Mouse (Mus musculus) Patski (cell line): ENCODE measurements around the gene Magi1. TPM values are rescaled to one million over a fixed set of nuclear protein-coding genes. Genes with fewer than 3 reads are reported as not detected.

Experiments
- ATAC-seq: fragments of 100-300 bp; one replicate; pipeline ENCODE4 v1.8.0; 2021
- CTCF ChIA-PET: fragments of 350-600 bp; sonication (Branson Sonifier 250); formaldehyde crosslinking; loops from one replicate; lab custom pipeline; 2022; ENCODE audit warnings: inconsistent platforms; lab: Charles Lee
- POLR2A ChIA-PET: fragments of 350-600 bp; sonication (Branson Sonifier 250); formaldehyde crosslinking; loops from one replicate; lab custom pipeline; 2022; ENCODE audit warnings: antibody characterized with exemption, inconsistent platforms; lab: Charles Lee
- DNase-seq: peaks from one replicate; pipeline ENCODE4 v3.0.0-alpha.2; 2011; ENCODE audit warnings: low read depth, low spot score
- H3K27me3 ChIP-seq: fragments of 371-371 bp; one replicate; pipeline ENCODE4 v1.5.1; 2021
- CTCF ChIP-seq: fragments of 100-300 bp; IDR thresholded peaks from one replicate; pipeline ENCODE4 v1.5.1; 2021
- in situ Hi-C: fragments of 300-500 bp; cut with MboI; formaldehyde crosslinking; loops from 3 replicates; pipeline ENCODE4 v1.11.1; 2018; ENCODE audit warnings: low pct_unique_long_range_greater_than_20kb, mixed read lengths
- polyA plus RNA-seq: library from polyadenylated mRNA; unstranded; gene quantifications from one replicate; pipeline ENCODE4 v1.2.3, GENCODE M21; 2021

Magi1 gene
- polyA plus RNA-seq, 1 experiment from 2014 or later, result 24.3 TPM

DNA sequence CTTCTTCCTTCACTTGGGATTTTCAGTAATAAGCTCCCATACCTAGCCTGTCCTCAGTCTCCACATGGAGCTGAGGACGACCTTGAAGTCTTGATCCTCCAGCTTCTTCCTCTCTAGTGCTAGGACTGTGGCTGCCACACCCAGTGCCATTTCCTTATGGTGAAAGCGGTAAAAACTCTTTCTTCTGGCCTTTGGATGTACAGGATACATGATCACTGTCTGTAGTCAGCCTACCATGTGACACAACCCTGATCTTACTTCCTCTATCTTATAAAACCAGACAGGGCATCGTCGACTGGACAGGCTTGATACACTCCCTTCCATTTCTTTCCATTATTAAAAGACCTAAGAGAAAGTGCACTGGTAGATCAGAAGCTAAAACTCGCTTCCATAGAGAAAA lies 413.7 kb downstream of the Magi1 start:
- no peaks in the 10 kb centered on the region for H3K27me3 ChIP-seq
- DNase-seq (no peak), ATAC-seq (no peak)
- CTCF ChIA-PET, result interaction anchor here (0.8 to 2.5 kb wide), 3 partner anchors 17 to 116 kb away, joined by 3 to 8 read pairs (median 3); no protein-coding TSS in a partner anchor
- TF ChIP-seq CTCF, result no peak
- POLR2A ChIA-PET, result interaction anchor here (0.9 kb wide), 1 partner anchor 14 kb away, joined by 4 read pairs; no protein-coding TSS in a partner anchor
- in situ Hi-C loops, result no loop called here

DNA sequence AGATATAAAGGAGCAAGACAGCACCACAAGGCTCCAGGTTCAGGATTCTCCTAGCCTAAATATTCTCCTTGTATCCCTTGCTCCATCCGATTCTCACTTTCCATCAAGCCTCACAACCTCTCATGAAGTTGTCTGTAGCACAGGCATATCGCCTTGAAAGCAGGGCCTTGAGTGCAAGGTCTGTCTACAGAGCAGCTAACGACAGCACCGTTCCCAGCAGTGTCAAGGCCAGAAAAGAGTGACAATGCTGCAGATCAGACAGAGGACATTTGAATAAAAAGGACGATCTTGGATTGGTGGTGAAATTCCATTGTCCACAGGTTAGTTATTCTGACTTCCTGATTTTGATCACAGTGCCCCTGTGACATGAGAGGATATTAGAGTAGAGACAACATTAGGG lies 421.5 kb downstream of the Magi1 start:
- ATAC-seq, result no peak
- ChIA-PET POLR2A (no interaction called here), CTCF (no interaction called here)
- no peaks in the 10 kb centered on the region for H3K27me3 ChIP-seq
- no peak for TF ChIP-seq CTCF
- in situ Hi-C loops, result no loop called here
- DNase-seq, result no peak

DNA sequence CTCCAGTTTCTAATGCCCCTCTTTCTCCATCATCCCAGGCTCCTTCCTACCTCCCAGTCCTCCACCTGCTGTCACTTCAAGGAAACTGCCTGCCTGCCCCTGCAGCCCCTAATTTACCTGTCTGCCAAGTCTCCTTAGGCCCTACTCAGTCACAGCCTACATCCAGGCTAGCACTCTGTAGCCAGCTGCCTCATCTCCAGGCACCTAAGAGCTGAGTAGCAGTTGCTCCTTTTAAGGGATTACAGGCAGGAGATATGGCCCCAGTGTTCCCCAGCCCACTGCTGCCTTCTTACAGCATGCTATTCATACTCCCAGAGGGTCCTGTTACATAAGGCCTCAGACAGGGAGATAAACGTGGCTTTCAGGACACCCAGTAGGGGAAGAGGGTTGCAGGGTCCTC lies 426.9 kb downstream of the Magi1 start:
- DNase-seq (no peak), ATAC-seq (no peak)
- H3K27me3 ChIP-seq, result no peaks in the 10 kb centered on the region
- in situ Hi-C loops, result no loop called here
- POLR2A ChIA-PET, result no interaction called here
- TF ChIP-seq CTCF, result no peak
- CTCF ChIA-PET, result no interaction called here

DNA sequence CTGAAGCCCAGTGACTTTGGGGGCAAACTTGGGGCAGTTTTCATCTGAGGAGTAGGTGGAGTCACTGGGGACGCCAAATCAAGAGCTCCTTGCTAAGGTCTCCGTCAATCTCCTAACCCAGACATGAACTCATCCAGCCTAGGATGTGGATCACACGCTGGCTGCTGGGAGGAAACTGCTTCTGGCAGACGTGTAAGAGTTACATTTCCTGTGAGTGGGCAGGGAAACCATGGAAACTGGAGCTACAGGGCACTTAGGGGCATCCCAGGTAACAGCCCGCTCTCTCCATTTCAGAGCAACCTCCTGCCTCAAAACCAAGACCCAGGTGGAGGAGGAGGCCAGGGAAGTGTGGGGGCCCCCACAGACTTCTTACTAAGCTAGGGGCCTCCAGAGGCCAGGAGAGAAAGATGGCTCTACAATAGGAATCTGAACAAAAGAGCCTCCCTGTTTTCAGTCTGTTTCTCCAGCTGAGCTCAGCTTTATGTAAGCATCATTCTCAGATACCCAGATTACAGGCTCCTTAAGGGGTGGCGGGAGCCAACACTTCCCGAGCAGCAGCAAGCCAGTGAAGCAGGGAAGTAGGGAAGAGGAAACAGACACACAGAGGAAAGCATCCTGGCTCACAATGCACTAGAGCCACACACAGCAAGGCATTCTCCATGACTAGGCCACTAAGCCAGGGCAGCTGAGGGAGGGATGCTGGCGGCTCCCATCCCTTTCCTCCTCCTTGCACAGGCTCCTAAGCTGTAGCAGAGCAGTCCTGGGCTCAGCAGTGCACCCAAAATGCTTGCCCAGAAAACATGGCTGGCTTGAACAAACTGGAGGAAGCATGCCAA lies 427.7 kb downstream of the Magi1 start:
- ChIA-PET POLR2A (interaction anchor here (0.9 to 1.0 kb wide), 2 partner anchors 8 to 15 kb away, joined by 4 to 5 read pairs; no protein-coding TSS in a partner anchor), CTCF (no interaction called here)
- DNase-seq, result no peak
- in situ Hi-C loops, result no loop called here
- no peak for TF ChIP-seq CTCF
- no peaks in the 10 kb centered on the region for H3K27me3 ChIP-seq
- no peak for ATAC-seq

DNA sequence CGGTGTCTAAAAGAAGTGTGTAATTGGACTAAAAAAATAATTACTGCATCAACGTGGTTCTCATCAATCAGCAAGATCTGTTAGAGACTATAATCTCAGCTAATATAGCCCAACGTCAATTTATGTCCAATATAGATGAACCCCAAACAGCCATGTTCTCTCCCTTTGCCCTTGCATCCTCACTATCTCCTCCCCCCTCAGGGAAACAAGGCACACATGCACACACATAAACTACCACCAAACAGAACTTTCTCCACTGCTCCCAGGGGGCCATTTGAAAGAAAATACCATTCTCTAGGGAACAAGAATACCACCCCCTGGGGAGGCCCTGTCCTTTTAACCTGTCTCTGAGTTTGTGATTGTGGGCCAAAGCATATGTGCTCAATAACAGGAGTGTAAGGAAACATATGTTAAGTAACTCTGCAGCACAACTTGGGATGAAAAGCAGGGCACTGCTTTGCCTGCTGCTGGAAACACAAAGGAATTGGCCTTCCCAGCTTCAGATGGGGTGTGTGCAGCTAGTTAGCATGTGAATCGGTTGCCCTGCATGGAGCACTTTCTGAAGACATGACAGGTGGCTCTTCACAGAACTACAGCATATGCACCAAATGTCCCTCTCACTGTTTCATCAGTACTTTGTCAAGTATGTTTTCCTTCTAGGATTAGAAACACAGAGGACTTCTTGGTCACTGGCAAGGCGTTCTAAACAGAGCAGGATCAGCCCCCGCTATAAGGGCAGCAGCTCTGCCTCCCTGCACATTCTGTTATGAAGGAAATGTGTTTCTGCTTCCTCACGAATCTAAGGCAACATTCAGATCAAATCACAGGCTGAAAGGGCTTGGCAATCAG lies 434.6 kb downstream of the Magi1 start:
- ATAC-seq (no peak), DNase-seq (no peak)
- in situ Hi-C loops, result no loop called here
- ChIA-PET POLR2A (no interaction called here), CTCF (no interaction called here)
- no peaks in the 10 kb centered on the region for H3K27me3 ChIP-seq
- TF ChIP-seq CTCF, result no peak

DNA sequence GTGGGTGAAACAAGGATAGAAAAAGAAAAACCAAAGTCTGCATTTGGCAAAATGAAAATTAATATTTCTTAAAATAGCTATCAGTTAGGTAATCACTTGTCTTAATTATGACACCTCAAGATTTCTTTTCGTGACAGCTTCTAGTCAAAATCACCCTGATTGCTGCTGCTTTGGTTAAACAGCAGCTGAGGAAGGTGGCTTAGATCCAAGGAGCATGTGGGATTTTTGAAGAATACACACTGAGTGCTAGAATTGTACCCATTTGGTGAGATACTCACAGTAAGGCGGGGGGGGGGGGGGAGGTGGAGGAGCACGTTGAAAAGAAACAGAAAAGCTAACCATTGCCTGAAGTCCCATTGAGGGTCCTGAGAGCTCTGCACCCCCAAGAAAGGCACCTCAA lies 438.2 kb downstream of the Magi1 start:
- no peak for DNase-seq
- ATAC-seq, result no peak
- ChIA-PET POLR2A (no interaction called here), CTCF (interaction anchor here (0.9 kb wide), 1 partner anchor 13 kb away, joined by 3 read pairs; no protein-coding TSS in a partner anchor)
- no peak for TF ChIP-seq CTCF
- H3K27me3 ChIP-seq, result no peaks in the 10 kb centered on the region
- in situ Hi-C loops, result no loop called here

DNA sequence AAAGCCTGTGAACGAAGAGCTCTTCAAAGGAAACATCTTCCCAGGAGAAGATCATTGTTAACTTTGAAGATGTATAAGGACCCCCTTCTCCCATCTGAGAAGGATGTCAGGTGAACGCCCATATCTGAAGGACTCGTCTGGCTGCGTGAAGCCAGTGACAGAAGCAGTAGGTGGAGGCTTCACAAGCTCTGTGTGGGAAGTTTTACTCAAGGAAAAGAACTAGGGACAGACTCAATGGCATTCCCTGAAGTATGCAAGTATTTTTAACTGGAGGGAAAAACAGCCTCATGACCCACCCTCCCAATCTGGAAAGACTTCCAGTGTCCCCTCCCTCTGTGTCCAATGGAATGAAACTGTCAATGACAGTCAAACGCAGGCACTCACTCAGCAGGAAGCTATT lies 438.6 kb downstream of the Magi1 start:
- no peak for TF ChIP-seq CTCF
- POLR2A ChIA-PET, result no interaction called here
- DNase-seq (no peak), ATAC-seq (no peak)
- CTCF ChIA-PET, result interaction anchor here (0.9 kb wide), 1 partner anchor 13 kb away, joined by 3 read pairs; no protein-coding TSS in a partner anchor
- in situ Hi-C loops, result no loop called here
- H3K27me3 ChIP-seq, result no peaks in the 10 kb centered on the region

DNA sequence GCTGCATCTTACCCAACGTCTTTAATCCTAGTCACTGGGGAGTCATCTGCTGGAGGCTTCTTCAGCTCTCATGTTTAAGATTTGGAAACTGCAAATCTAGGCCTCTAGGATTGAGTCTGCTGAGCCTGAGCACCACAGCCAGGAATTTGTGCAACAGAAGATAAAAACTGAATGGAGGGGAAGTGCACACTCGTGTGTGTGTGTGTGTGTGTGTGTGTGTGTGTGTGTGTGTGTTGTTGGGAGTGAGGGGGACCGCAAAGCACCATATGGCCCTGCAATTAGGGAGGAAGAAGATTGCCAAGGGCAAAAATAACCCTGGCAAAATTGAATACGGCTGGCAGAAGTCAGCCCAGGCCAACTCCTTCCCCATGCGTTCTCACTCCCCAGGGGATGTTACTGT lies 439.1 kb downstream of the Magi1 start:
- no peak for TF ChIP-seq CTCF
- CTCF ChIA-PET, result interaction anchor here (0.9 kb wide), 1 partner anchor 14 kb away, joined by 3 read pairs; no protein-coding TSS in a partner anchor
- POLR2A ChIA-PET, result no interaction called here
- in situ Hi-C loops, result no loop called here
- ATAC-seq, result no peak
- DNase-seq, result no peak
- H3K27me3 ChIP-seq, result no peaks in the 10 kb centered on the region

DNA sequence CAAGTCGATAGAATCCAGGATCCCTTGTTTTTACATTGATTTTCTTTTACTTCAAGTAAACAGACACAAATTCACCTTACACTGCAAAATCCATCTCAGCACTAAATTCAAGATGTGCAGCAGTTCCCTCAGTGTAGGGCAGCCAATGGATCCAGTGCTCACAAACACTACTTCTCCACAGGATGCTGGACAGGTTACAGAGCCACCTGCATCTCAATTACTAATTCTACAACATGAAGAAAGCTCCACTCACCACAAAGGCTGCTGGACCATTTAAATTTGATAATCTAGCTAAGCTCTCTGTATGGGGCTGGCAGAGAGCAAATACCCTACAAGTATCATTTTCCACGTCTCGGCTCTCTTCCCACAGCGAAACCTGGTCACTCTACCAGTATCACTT lies 445.3 kb downstream of the Magi1 start:
- CTCF ChIA-PET, result no interaction called here
- POLR2A ChIA-PET, result no interaction called here
- in situ Hi-C loops, result no loop called here
- DNase-seq (no peak), ATAC-seq (no peak)
- no peaks in the 10 kb centered on the region for H3K27me3 ChIP-seq
- no peak for TF ChIP-seq CTCF

DNA sequence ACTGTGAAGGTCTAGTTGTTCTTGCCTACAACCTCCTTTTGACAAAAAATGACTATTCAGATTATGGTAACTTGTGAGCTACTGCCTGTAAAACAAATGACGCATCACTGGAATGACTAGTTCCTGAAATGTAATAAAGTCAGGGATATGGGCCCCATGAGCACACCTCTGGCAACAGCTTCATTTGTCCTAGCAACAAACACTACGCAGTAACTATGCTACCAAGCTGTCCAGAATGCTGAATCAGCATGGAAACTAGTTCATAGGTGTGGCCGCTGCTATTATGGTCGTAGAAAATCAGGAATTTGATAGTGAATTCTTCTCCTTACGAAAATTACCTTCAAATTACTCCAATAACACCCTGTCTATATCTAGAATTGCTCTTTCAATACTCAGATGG lies 447.1 kb downstream of the Magi1 start:
- ChIA-PET POLR2A (interaction anchor here (0.6 kb wide), 1 partner anchor 125 kb away, joined by 3 read pairs; no protein-coding TSS in a partner anchor), CTCF (no interaction called here)
- no peaks in the 10 kb centered on the region for H3K27me3 ChIP-seq
- in situ Hi-C loops, result no loop called here
- no peak for DNase-seq
- no peak for TF ChIP-seq CTCF
- no peak for ATAC-seq
